Mouse (Mus musculus): ENCODE data around the gene Bsn. TPM values are rescaled to one million over a fixed set of nuclear protein-coding genes. Genes with fewer than 3 reads are reported as not detected.
A peak's percentile ranks its signal among the peaks of the same experiment; 100 is the strongest.

The Bsn gene
- polyA plus RNA-seq (2012; rRNA removed) = 0.41 and 0.44 TPM in 2 replicates

GRCm38 (mm10) chr9:108189787-108190679, at the start of gene Bsn:
Gene Bsn (minus strand): TSS chr9:108190384.
- peak; percentile 44 for DNase-seq (ENCODE audit: low spot score)

GRCm38 (mm10) chr9:108239951-108240350, 49.8 kb upstream of the Bsn start:
- no peak for DNase-seq (ENCODE audit: low spot score)

GRCm38 (mm10) chr9:108238831-108239230, 48.6 kb upstream of the Bsn start:
- DNase-seq (ENCODE audit: low spot score) = no peak

GRCm38 (mm10) chr9:108238402-108238801, 48.2 kb upstream of the Bsn start:
- no peak for DNase-seq (ENCODE audit: low spot score)

- DNase-seq (ENCODE audit: low spot score) = no peak
Measured at GRCm38 (mm10) chr9:108234682-108235081, 44.5 kb upstream of the Bsn start.

- DNase-seq (ENCODE audit: low spot score) = no peak
Measured at GRCm38 (mm10) chr9:108232908-108233307, 42.7 kb upstream of the Bsn start.

- DNase-seq (ENCODE audit: low spot score) = no peak
Measured at GRCm38 (mm10) chr9:108227911-108228649, 37.9 kb upstream of the Bsn start.

GRCm38 (mm10) chr9:108225166-108225565, 35.0 kb upstream of the Bsn start:
- DNase-seq (ENCODE audit: low spot score) = no peak

GRCm38 (mm10) chr9:108223633-108224032, 33.4 kb upstream of the Bsn start:
- no peak for DNase-seq (ENCODE audit: low spot score)

GRCm38 (mm10) chr9:108221566-108221965, 31.4 kb upstream of the Bsn start:
- no peak for DNase-seq (ENCODE audit: low spot score)

GRCm38 (mm10) chr9:108220380-108220774, 30.2 kb upstream of the Bsn start:
- DNase-seq (ENCODE audit: low spot score) = no peak

GRCm38 (mm10) chr9:108219766-108220379, 29.7 kb upstream of the Bsn start:
- DNase-seq (ENCODE audit: low spot score) = no peak

- no peak for DNase-seq (ENCODE audit: low spot score)
Measured at GRCm38 (mm10) chr9:108217936-108218543, 27.9 kb upstream of the Bsn start.

GRCm38 (mm10) chr9:108217406-108217805, 27.2 kb upstream of the Bsn start:
- no peak for DNase-seq (ENCODE audit: low spot score)

GRCm38 (mm10) chr9:108213105-108213504, 22.9 kb upstream of the Bsn start:
- no peak for DNase-seq (ENCODE audit: low spot score)

- no peak for DNase-seq (ENCODE audit: low spot score)
Measured at GRCm38 (mm10) chr9:108212426-108212825, 22.2 kb upstream of the Bsn start.

GRCm38 (mm10) chr9:108205571-108205901, 15.4 kb upstream of the Bsn start:
- no peak for DNase-seq (ENCODE audit: low spot score)

- no peak for DNase-seq (ENCODE audit: low spot score)
Measured at GRCm38 (mm10) chr9:108204884-108205570, 14.8 kb upstream of the Bsn start.

- no peak for DNase-seq (ENCODE audit: low spot score)
Measured at GRCm38 (mm10) chr9:108203015-108203414, 12.8 kb upstream of the Bsn start.

- no peak for DNase-seq (ENCODE audit: low spot score)
Measured at GRCm38 (mm10) chr9:108202169-108202568, 12.0 kb upstream of the Bsn start.

- peak; percentile 65 for DNase-seq (ENCODE audit: low spot score)
Measured at GRCm38 (mm10) chr9:108201160-108201559, 11.0 kb upstream of the Bsn start.

GRCm38 (mm10) chr9:108198621-108199020, 8.4 kb upstream of the Bsn start:
- DNase-seq (ENCODE audit: low spot score) = no peak

All from urinary bladder, adult 2 months (tissue).